Mouse (Mus musculus): ENCODE results near the gene Krtap4-6. TPM values are rescaled to one million over a fixed set of nuclear protein-coding genes. Genes with fewer than 3 reads are reported as not detected.

The Krtap4-6 gene
- not detected for polyA plus RNA-seq (2017; shearing (Covaris generic))

DNA sequence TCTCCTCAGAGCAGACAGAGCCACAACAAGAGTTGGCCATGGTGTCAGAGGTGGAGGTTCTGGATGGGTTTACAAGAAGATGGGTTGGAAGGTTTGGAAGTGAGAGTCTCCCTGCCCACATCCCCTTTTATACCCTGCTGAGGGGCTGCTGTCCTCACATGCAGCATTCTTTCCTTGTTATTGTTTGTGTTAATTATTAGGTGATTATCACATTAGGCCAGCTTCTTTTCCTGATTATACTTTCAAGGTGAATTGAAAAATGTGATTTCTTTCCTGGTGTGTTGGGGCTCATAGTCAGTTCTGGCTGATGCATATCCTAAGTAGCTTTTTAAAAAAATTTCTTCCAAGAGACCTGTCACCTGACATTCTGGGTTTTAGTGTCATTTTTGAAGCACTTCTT is at the start of gene Krtap4-6:
TSS of gene Krtap4-6 (minus strand) at position 101 of the 400 bp plus-strand sequence.

DNA sequence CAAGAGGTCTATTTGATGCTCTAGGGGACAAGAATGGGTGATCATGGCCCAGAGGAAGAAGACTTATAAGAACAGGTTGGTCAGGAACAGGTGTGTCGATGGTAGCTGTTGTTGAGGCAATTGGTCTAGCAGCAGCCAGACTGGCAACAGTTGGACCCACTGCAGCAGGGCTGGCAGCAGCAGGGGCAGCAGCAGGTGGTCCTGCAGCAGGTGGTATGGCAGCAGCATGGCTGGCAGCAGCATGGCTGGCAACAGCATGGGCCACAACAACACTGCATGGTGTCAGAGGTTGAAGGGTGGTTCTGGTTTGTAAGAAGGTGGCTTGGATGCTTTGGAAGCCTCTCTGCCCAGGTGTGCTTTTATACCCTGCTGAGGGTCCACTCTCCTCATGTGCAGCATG is 24.7 kb upstream of the Krtap4-6 start, which contains the start of gene Gm14190:
TSS of gene Gm14190 (minus strand) at position 278 of the 400 bp plus-strand sequence.

DNA sequence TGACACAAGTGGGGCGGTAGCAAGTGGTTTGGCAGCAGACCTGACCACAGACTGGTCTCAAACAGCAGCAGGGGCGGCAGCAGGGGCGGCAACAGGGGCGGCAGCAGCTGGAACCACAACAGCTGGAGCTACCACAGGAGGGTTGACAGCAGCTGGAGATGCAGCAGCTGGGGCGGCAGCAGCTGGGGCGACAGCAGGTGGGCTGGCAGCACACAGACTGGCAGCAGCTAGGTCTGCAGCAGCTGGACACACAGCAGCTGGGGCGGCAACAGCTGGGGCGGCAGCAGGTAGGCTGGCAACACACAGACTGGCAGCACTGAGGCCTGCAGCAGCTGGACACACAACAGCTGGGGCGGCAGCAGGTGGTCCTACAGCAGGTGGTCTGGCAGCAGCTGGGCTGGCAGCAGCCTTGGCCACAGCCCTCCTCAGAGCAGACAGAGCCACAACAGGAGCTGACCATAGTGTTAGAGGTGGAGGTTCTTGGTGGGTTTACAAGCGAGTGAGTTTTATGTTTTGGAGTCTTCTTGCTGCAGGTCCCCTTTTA is 7.2 kb downstream of the Krtap4-6 start, which contains the start of gene Gm11563:
TSS of gene Gm11563 (minus strand) at position 494 of the 544 bp plus-strand sequence.

DNA sequence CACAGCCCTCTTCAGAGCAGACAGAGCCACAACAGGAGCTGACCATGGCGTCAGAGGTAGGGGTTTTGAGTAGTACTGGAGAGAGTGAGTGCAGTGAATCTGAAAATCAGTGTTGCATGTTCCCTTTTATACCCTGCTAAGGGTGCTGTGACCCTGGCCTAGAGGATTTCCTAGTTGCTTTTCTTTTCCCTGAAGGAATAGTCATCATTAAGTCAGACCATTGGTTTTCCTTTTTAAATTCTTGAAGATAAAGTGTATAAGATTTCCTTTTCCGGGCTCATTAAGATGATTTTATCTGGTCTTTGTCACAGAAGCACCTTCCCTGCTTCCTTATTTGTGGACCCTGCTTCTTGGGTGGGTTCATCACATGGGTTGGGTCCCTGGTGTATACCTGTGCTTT is 15.6 kb downstream of the Krtap4-6 start, which contains the start of gene Gm11555:
TSS of gene Gm11555 (minus strand) at position 101 of the 400 bp plus-strand sequence.

DNA sequence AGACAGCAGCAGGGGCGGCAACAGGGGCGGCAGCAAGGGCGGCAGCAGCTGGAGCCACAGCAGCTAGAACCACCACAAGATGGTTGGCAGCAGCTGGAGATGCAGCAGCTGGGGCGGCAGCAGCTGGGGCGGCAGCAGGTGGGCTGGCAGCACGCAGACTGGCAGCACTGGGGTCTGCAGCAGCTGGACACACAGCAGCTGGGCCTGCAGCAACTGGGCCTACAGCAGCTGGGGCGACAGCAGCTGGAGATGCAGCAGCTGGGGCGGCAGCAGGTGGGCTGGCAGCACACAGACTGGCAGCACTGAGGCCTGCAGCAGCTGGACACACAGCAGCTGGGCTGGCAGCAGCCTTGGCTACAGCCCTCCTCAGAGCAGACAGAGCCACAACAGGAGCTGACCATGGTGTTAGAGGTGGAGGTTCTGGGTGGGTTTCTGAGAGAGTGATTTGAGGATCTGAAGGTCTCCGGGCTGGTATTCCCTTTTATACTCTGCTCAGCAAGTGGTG is 22.1 kb downstream of the Krtap4-6 start, which contains the start of gene Krtap4-7:
TSS of gene Krtap4-7 (minus strand) at position 455 of the 505 bp plus-strand sequence.

DNA sequence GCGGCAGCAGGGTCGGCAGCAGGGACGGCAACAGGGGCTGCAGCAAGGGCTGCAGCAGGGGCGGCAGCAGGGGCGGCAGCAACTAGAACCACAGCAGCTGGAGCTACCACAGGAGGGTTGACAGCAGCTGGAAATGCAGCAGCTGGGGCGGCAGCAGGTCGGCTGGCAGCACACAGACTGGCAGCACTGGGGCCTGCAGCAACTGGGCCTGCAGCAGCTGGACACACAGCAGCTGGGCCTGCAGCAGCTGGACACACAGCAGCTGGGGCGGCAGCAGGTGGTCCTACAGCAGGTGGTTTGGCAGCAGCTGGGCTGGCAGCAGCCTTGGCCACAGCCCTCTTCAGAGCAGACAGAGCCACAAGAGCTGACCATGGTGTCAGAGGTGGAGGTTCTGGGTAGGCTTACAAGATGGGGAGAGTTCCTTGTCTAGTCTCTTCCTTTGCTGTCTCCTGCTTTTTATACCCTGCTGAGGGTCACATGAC is 31.1 kb downstream of the Krtap4-6 start, which contains the start of gene Krtap4-2:
TSS of gene Krtap4-2 (minus strand) at position 432 of the 482 bp plus-strand sequence.

DNA sequence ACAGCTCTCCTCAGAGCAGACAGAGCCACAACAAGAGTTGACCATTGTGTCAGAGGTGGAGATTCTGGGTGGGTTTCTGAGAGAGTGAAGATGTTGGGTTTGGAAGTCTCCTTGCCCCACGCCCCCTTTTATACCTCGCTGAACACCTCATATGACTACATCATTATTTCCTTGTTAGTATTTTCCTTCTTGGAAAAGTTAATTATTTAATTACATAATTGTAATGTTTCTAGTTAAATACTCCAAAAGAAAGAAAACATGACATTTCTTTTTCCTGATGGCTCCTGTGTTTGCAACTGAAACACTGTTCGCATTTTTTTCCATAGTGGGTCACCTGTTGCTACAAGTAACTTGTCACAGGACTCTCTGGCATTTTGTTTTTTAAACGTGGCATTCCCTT is 37.6 kb downstream of the Krtap4-6 start, which contains the start of gene Krtap4-1:
TSS of gene Krtap4-1 (minus strand) at position 101 of the 400 bp plus-strand sequence.

DNA sequence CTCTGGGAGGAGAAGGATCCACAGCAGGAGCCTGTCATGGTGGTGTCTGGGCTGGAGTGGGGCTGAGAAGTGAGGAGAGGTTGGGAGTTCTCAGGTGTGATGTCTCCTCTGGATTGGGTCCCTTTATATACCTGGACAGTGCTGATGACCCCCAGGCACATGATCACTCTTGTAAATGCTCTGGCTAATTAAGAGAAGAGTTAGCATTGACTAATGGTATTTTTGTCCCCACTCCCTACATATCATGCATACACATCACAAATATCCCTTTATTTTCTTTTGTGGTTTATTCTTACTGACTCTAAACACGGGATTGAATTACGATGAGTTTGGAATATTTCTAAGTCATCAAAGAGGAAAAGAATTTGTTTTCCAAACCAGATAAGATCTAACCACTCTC is 45.4 kb downstream of the Krtap4-6 start, which contains the start of gene Gm11562:
TSS of gene Gm11562 (minus strand) at position 101 of the 400 bp plus-strand sequence.

Other genes starting within 250 kb of the Krtap4-6 start
- gene Krt12, start 243.7 kb downstream of the Krtap4-6 start, polyA plus RNA-seq (2017; shearing (Covaris generic)), result not detected
- gene Krt20, start 227.8 kb downstream of the Krtap4-6 start, polyA plus RNA-seq (2017; shearing (Covaris generic)), result not detected
- gene Krt23, start 172.8 kb downstream of the Krtap4-6 start, polyA plus RNA-seq (2017; shearing (Covaris generic)), result not detected
- gene Krt39, start 144.6 kb downstream of the Krtap4-6 start, polyA plus RNA-seq (2017; shearing (Covaris generic)), result not detected
- not detected for gene Krt40, start 122.8 kb downstream of the Krtap4-6 start, polyA plus RNA-seq (2017; shearing (Covaris generic))
- not detected for gene Krtap3-3, start 115.1 kb downstream of the Krtap4-6 start, polyA plus RNA-seq (2017; shearing (Covaris generic))
- not detected for gene Krtap3-2, start 109.1 kb downstream of the Krtap4-6 start, polyA plus RNA-seq (2017; shearing (Covaris generic))
- gene Gm11939, start 106.5 kb downstream of the Krtap4-6 start, polyA plus RNA-seq (2017; shearing (Covaris generic)), result not detected
- not detected for gene Krtap3-1, start 99.3 kb downstream of the Krtap4-6 start, polyA plus RNA-seq (2017; shearing (Covaris generic))
- gene Krtap1-5, start 84.9 kb downstream of the Krtap4-6 start, polyA plus RNA-seq (2017; shearing (Covaris generic)), result not detected
- not detected for gene Krtap1-4, start 82.3 kb downstream of the Krtap4-6 start, polyA plus RNA-seq (2017; shearing (Covaris generic))
- gene Krtap1-3, start 74.6 kb downstream of the Krtap4-6 start, polyA plus RNA-seq (2017; shearing (Covaris generic)), result not detected
- not detected for gene Krtap9-3, start 67.9 kb downstream of the Krtap4-6 start, polyA plus RNA-seq (2017; shearing (Covaris generic))
- gene Gm11938, start 62.7 kb downstream of the Krtap4-6 start, polyA plus RNA-seq (2017; shearing (Covaris generic)), result not detected
- not detected for gene Gm11937, start 55.8 kb downstream of the Krtap4-6 start, polyA plus RNA-seq (2017; shearing (Covaris generic))
- gene Krtap2-4, start 51.1 kb downstream of the Krtap4-6 start, polyA plus RNA-seq (2017; shearing (Covaris generic)), result not detected
- not detected for gene Gm11562, start 45.5 kb downstream of the Krtap4-6 start, polyA plus RNA-seq (2017; shearing (Covaris generic))
- not detected for gene Krtap4-1, start 37.7 kb downstream of the Krtap4-6 start, polyA plus RNA-seq (2017; shearing (Covaris generic))
- not detected for gene Krtap4-2, start 30.9 kb downstream of the Krtap4-6 start, polyA plus RNA-seq (2017; shearing (Covaris generic))
- gene Krtap4-7, start 21.9 kb downstream of the Krtap4-6 start, polyA plus RNA-seq (2017; shearing (Covaris generic)), result not detected
- gene Gm11555, start 15.7 kb downstream of the Krtap4-6 start, polyA plus RNA-seq (2017; shearing (Covaris generic)), result not detected
- gene Gm11563, start 7.0 kb downstream of the Krtap4-6 start, polyA plus RNA-seq (2017; shearing (Covaris generic)), result not detected
- not detected for gene Gm14190, start 24.8 kb upstream of the Krtap4-6 start, polyA plus RNA-seq (2017; shearing (Covaris generic))
- gene Gm14180, start 68.3 kb upstream of the Krtap4-6 start, polyA plus RNA-seq (2017; shearing (Covaris generic)), result not detected
- gene Gm11595, start 107.0 kb upstream of the Krtap4-6 start, polyA plus RNA-seq (2017; shearing (Covaris generic)), result not detected
- not detected for gene Krtap4-8, start 114.7 kb upstream of the Krtap4-6 start, polyA plus RNA-seq (2017; shearing (Covaris generic))
- gene Krtap4-9, start 119.2 kb upstream of the Krtap4-6 start, polyA plus RNA-seq (2017; shearing (Covaris generic)), result not detected
- gene Gm11596, start 127.5 kb upstream of the Krtap4-6 start, polyA plus RNA-seq (2017; shearing (Covaris generic)), result not detected
- not detected for gene Gm11569, start 133.0 kb upstream of the Krtap4-6 start, polyA plus RNA-seq (2017; shearing (Covaris generic))
- not detected for gene Gm11554, start 138.5 kb upstream of the Krtap4-6 start, polyA plus RNA-seq (2017; shearing (Covaris generic))
- gene Krtap4-13, start 143.9 kb upstream of the Krtap4-6 start, polyA plus RNA-seq (2017; shearing (Covaris generic)), result not detected
- not detected for gene Gm11564, start 149.7 kb upstream of the Krtap4-6 start, polyA plus RNA-seq (2017; shearing (Covaris generic))
- not detected for gene 2300003K06Rik, start 172.1 kb upstream of the Krtap4-6 start, polyA plus RNA-seq (2017; shearing (Covaris generic))
- gene Krtap4-16, start 185.6 kb upstream of the Krtap4-6 start, polyA plus RNA-seq (2017; shearing (Covaris generic)), result not detected
- not detected for gene Gm11568, start 192.0 kb upstream of the Krtap4-6 start, polyA plus RNA-seq (2017; shearing (Covaris generic))
- gene Gm11559, start 198.5 kb upstream of the Krtap4-6 start, polyA plus RNA-seq (2017; shearing (Covaris generic)), result not detected
- gene Krtap9-1, start 207.4 kb upstream of the Krtap4-6 start, polyA plus RNA-seq (2017; shearing (Covaris generic)), result not detected
- not detected for gene Gm11567, start 213.2 kb upstream of the Krtap4-6 start, polyA plus RNA-seq (2017; shearing (Covaris generic))
- not detected for gene Krtap31-1, start 242.0 kb upstream of the Krtap4-6 start, polyA plus RNA-seq (2017; shearing (Covaris generic))
- gene Gm11565, start 248.8 kb upstream of the Krtap4-6 start, polyA plus RNA-seq (2017; shearing (Covaris generic)), result not detected

All from naive thymus-derived CD4-positive, alpha-beta T cell, adult 5 months (primary cell).